Mouse (Mus musculus) C2C12 (cell line): ENCODE results near the gene Wnt1. TPM values are rescaled to one million over a fixed set of nuclear protein-coding genes. Genes with fewer than 3 reads are reported as not detected.
"Not testable (repeated sequence)": the region's sequence is repeated elsewhere in the genome, so short reads cannot be mapped to it uniquely, and the experiment has no call there.

Experiments used
- H3K27me3 ChIP-seq: one replicate; pipeline ENCODE4 v1.6.1; 2011; ENCODE audit not compliant: control insufficient read depth, insufficient read depth, insufficient read length
- H3K36me3 ChIP-seq: one replicate; pipeline ENCODE4 v1.6.1; 2011; ENCODE audit not compliant: control insufficient read depth, insufficient read depth
- H3K4me3 ChIP-seq: one replicate; pipeline ENCODE4 v1.5.1; 2011; ENCODE audit warnings: mild to moderate bottlenecking, control low read depth; ENCODE audit not compliant: poor library complexity, insufficient read depth, severe bottlenecking
- H3K79me2 ChIP-seq: one replicate; pipeline ENCODE4 v1.6.1; 2011; ENCODE audit not compliant: control insufficient read depth, insufficient read depth
- H3K79me3 ChIP-seq: one replicate; pipeline ENCODE4 v1.6.1; 2011; ENCODE audit warnings: low read depth, control low read depth
- H3ac ChIP-seq: one replicate; pipeline ENCODE3; 2011; ENCODE audit warnings: low read depth; ENCODE audit not compliant: control insufficient read depth, insufficient read length
- CEBPB ChIP-seq: IDR thresholded peaks from one replicate; pipeline ENCODE4 v1.6.1; 2011; ENCODE audit warnings: low read depth, mild to moderate bottlenecking, control low read depth, moderate library complexity
- CTCF ChIP-seq: IDR thresholded peaks from one replicate; pipeline ENCODE4 v1.5.1; 2011; ENCODE audit not compliant: control insufficient read depth, insufficient read depth, insufficient read length
- FOSL1 ChIP-seq: IDR thresholded peaks from one replicate; pipeline ENCODE4 v1.8.0; 2011; ENCODE audit warnings: mild to moderate bottlenecking, low read length; ENCODE audit not compliant: poor library complexity, insufficient read depth, severe bottlenecking
- MAX ChIP-seq: IDR thresholded peaks from one replicate; pipeline ENCODE4 v1.6.1; 2011; ENCODE audit warnings: mild to moderate bottlenecking, control low read depth
- MYOD1 ChIP-seq: IDR thresholded peaks from one replicate; pipeline ENCODE4 v1.6.1; 2011; ENCODE audit warnings: low read depth; ENCODE audit not compliant: control insufficient read depth, insufficient read length
- MYOG ChIP-seq: IDR thresholded peaks from one replicate; pipeline ENCODE4 v1.6.1; 2011; ENCODE audit not compliant: control insufficient read depth, insufficient read length; ENCODE audit errors: extremely low read depth
- USF1 ChIP-seq: IDR thresholded peaks from one replicate; pipeline ENCODE4 v1.6.1; 2011; ENCODE audit warnings: low read depth, mild to moderate bottlenecking, control low read depth, moderate library complexity
- polyA plus RNA-seq: library from polyadenylated mRNA; unstranded; fragments of >200 nt; fragmentation: generic; extraction: Trizol; gene quantifications from one replicate; pipeline ENCODE4 v1.2.1, GENCODE M21; 2012; ENCODE audit warnings: missing spikeins

Gene Wnt1
- polyA plus RNA-seq, 1 experiment: 0.09 TPM

DNA sequence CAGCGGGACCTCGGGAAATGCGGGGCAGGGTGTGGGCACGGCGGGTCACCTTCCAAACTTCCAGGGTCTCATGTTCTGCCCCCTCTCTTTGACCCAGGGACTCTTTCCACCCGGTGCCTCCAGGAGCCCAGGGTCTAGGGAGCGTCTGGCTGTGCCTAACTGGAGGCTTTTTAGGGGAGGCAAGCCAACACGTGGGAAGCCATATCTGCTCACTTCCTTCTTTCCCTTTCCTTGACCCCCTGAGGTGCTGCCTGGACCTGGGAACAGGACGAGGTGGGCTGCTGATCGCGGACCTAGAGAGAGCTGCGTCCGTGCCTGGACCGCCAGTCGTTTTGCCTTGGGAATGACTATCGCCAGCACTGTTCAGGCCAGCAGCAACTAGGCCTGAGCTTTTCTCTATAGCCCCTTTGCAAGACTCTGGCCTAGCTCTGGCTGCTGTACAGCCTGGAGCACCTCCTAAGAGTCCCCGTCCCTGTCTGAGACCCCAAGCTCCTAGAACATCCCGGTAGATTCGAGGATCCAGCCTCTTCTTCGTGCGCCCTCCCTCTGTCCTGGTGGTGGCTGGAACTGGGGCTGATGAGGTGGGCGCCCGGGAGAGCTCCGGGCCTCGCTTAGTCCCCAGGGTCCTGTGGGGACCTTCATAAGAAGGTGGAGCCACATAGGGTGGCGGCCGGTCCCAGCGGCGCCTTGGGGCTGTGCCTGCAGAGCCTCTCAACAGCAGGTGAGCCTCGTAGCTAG is 16.6 kb downstream of the Wnt1 start:
- Histone ChIP-seq H3K79me2 (no peaks in the 10 kb centered on the region), H3K36me3 (peaks cover 8% of the 10 kb centered on the region), H3K4me3 (no peak overlapping the region), H3K27me3 (no peaks in the 10 kb centered on the region), H3K79me3 (no peaks in the 10 kb centered on the region), H3ac (no peak overlapping the region)
- TF ChIP-seq MYOD1 (no peak), MYOG (no peak), MAX (no peak), CEBPB (no peak), USF1 (no peak), FOSL1 (no peak), CTCF (no peak)

DNA sequence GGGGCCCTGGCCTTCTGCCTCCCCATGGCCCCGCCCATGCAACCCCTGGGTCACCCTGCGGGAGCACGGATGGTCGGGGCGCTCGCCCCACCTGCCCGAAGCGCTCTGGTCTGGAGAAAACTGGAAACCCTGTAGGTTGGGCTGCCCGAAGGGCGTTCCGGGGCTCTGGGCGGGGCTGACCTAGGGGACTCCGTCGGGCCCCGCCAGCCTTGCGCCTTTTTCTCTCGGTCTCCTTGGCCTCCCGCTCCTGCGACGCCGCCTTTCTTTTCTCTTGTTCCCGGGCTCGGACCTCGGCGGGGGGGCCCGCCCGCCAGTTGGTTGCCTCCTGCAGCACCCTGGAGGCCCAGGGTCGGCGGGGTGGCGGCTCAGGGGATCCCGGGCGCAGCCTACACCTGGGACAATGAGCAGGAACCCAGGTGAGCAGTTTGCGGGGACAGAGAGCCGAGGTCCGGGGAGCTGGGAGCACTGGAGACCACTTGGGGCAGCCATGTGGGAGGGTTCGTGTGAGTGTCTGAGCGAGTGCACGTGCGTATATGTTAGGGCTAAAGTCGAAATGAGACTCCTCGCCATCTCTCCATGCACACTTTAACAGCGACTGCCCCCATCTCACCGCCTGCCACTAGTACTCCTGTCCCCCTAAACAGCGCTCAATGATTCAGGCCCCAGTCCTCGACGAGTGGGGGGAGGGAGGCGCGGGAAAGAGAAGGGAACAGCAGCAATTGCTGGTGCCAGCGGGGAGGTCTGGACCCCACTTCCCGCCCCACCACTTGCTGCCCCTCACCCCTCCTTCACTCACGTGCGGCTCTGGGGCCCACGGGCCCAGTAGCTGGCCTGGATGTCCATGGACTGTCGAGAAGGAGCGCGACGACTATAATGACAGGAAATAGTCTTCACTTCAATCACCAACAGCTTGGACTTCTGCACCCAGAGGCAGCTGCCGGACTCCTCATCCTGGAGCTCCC is 17.4 kb downstream of the Wnt1 start:
- TF ChIP-seq CEBPB (no peak), CTCF (no peak), FOSL1 (no peak), MYOG (no peak), MAX (no peak), MYOD1 (no peak), USF1 (no peak)
- no peaks in the 10 kb centered on the region for H3K27me3 ChIP-seq
- H3K4me3 ChIP-seq: no peak overlapping the region

DNA sequence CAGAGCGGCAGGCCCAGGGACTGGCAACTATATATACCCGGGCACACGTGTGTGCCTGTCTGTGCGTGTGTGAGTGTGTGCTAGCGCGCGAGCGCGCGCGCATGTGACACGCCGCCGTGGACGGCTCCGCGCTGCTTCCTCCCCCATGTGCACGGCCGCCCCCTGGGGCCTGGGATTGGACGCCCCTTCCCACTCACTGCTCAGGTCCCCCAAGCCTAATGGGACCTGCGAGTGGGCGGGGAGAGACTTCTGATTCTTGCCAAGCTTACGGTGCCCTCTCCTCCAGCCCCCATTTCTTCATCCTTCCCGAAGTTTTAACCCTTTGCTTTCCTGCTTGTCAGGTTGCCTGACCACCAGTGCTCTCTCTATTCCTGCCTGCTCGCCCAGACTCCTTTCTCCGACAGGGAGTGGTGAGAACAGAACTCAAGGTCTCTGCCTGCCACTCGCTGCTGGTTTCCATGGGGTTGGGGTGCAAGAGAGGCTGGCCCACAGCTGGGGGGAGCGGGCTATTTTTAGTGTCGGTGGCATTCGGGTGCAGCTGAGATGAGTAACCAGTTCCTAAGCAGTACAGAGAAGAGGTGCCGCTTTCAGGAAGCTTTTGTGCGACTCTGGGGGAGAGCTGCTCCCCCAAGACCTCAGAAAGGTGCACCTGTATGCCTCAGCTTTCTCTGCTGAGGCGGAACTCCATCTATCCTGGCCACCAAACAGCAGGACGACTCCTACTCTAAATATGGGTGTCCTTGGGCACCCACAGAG is 18.4 kb downstream of the Wnt1 start:
- Histone ChIP-seq H3K79me2 (no peaks in the 10 kb centered on the region), H3K4me3 (no peak overlapping the region), H3K36me3 (peaks cover 20% of the 10 kb centered on the region), H3ac (peak overlapping the region; percentile 2), H3K79me3 (no peaks in the 10 kb centered on the region), H3K27me3 (no peaks in the 10 kb centered on the region)
- TF ChIP-seq MAX (no peak), USF1 (no peak), CEBPB (no peak), CTCF (no peak), MYOD1 (no peak), FOSL1 (no peak)

More for the DNA sequence above, 17.4 kb downstream of the Wnt1 start:
- Histone ChIP-seq H3K79me2 (no peaks in the 10 kb centered on the region), H3K36me3 (peaks cover 14% of the 10 kb centered on the region), H3ac (no peak overlapping the region), H3K79me3 (no peaks in the 10 kb centered on the region)

DNA sequence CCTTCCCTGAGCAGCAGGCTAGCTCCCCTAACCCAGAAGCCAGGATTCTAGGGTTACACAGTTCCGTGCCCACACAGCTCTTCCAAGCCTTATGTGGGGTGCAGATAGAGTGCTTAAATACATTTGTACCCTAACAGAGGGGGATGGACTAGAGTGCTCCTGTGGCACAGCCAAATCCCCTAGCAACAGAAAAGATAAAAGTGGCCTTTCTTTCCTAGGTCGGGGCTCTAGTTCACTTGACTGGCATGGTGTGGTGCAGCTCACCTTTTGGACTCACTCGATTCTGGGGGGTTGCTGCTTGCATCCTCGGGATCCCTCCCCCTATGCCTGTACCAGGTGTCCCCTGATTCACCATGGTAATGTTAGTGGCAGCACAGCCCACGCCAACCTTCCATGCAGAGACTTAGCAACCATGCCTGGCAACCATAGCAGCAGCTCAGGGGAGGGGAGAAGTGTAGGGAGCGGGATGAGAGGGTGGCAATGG is 19.0 kb downstream of the Wnt1 start:
- TF ChIP-seq CEBPB: no peak
- TF ChIP-seq FOSL1: no peak
- TF ChIP-seq MAX: no peak
- TF ChIP-seq CTCF: no peak
- no peak for TF ChIP-seq USF1
- no peak for TF ChIP-seq MYOG
- no peak for TF ChIP-seq MYOD1
- Histone ChIP-seq H3K4me3 (no peak overlapping the region), H3K79me2 (no peaks in the 10 kb centered on the region), H3ac (no peak overlapping the region), H3K36me3 (peaks cover 27% of the 10 kb centered on the region), H3K27me3 (no peaks in the 10 kb centered on the region), H3K79me3 (no peaks in the 10 kb centered on the region)

DNA sequence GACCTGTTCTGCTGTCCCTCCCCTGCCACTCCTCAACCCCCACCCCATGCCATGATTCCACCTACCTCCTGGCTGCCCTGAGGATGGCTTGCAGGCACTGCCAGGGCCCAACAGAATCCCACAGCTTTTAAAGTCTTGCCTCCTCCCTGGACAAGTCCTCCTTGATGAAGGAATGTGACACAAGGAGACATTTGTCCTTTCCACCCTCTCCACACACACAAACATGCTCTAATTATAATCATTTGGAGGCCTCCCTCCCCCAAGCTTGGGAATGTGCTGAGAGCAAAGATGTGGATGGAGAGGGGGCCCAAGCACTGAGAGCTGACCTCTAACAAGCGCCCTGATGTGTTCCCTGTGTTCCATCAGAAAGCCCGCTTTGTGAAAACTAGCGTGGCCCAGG is 19.7 kb downstream of the Wnt1 start, which contains the start of gene Ddn:
Gene Ddn (minus strand): TSS at position 101 of the 400 bp plus-strand sequence.
- TF ChIP-seq USF1 (no peak), MYOD1 (no peak), MAX (no peak), CEBPB (no peak), MYOG (no peak), CTCF (no peak), FOSL1 (no peak)
- no peaks in the 10 kb centered on the region for H3K79me3 ChIP-seq
- no peaks in the 10 kb centered on the region for H3K27me3 ChIP-seq
- no peaks in the 10 kb centered on the region for H3K79me2 ChIP-seq
- H3ac ChIP-seq: no peak within 1 kb of the TSS
- H3K36me3 ChIP-seq: peaks cover 34% of the 10 kb centered on the region
- H3K4me3 ChIP-seq: no peak within 1 kb of the TSS

DNA sequence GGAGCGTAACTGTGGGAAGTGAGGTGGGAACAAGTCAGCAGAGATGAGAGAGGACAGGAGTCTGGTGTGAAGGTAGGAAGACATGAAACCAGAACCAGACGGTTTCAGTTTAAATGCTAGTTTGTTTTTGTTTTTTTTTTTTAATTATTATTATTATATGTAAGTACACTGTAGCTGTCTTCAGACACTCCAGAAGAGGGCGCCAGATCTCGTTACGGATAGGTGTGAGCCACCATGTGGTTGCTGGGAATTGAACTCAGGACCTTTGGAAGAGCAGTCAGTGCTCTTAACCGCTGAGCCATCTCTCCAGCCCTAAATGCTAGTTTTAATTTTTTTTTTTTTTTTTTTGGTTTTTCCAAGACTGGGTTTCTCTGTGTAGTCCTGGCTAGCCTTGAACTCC is 20.6 kb downstream of the Wnt1 start:
- not testable (repeated sequence) for H3K27me3 ChIP-seq, H3K79me2 ChIP-seq, H3ac ChIP-seq, H3K4me3 ChIP-seq, H3K79me3 ChIP-seq
- peaks cover 41% of the 10 kb centered on the region for H3K36me3 ChIP-seq
